Mouse (Mus musculus) olfactory bulb, adult 2 months (tissue): Measurements from ENCODE around the gene Lyl1.
A peak's percentile ranks its signal among the peaks of the same experiment; 100 is the strongest.

Source experiments
- CTCF ChIP-seq: fragments of 200-500 bp; IDR thresholded peaks from 2 replicates; pipeline ENCODE4 v1.5.1; 2012; ENCODE audit warnings: low read depth, mild to moderate bottlenecking, low read length, moderate library complexity; ENCODE audit not compliant: insufficient read depth
- POLR2A ChIP-seq: fragments of 200-500 bp; IDR thresholded peaks from 2 replicates; pipeline ENCODE4 v1.6.1; 2012; ENCODE audit warnings: mild to moderate bottlenecking, low read depth, low read length, moderate library complexity; ENCODE audit not compliant: insufficient read depth

DNA sequence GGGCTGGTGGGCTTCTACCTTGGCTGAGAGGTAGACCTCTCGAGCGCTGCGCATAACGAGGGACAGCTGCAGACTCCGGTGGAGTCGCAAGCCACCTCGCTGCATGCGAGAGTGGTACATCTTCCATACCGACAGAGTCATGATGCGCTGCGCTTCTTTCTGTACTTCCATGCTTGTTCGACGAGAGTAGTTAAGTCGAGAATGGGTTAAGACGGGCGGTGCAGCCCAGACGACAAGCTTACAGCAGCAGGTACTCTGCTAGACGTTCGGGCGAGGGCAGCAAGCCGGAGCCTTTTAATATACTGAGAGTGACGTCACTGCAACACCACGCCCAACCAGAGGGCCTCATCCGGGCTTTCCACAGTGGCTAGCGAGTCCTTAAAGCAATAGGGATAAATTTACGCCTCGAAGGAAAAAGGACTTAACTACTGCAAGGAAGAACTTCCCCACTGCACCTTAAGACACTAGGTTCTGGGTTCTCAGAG, 38.6 kb upstream of the Lyl1 start, which contains the start of gene Ier2:
- TF ChIP-seq POLR2A (peak; percentile 98), CTCF (no peak)
